Comparison of ENCODE assay signal across 17 mouse cellular contexts in the genomic region with DNA sequence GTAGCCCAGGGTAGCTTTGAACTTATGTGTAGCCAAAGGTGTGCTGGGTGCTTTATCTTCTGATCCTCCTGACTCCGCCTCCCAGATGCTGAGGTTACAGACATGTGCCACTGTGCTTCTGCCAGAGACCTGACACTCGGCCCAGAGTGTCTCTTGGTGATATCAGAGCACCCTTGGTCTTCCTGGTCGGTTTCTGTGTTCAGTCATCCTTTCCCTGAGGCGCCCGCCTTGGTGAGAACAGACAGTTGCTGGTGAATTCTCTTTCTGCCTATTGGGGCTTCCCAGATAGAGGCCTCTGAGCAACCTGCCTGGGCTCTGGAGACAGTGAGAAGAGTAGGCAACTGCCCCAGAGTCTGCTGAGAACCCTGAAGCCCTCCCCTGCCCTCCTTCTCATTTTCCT. TPM values are rescaled to one million over a fixed set of nuclear protein-coding genes. Genes with fewer than 3 reads are reported as not detected.
DNase-seq lines count a peak whose midpoint lies in the region.
"Had no signal": no experiment of that assay in that cellular context is flagged by ENCODE, and none has a peak within 500 bp of the region (broad histone marks: within the 10 kb centered on the region; RNA-seq: fewer than 3 reads in every experiment).

No protein-coding gene starts in this region.

- peak; percentile 83 for DNase-seq in heart, adult 11 months
- no peak for DNase-seq in heart, postnatal 4 days
- DNase-seq in A20 (ENCODE audit: low read depth, low spot score) (peak; percentile 51), ZHBTc4 (ENCODE audit: low read depth, low spot score) (peak; percentile 28)
- no peak for DNase-seq in left cerebral cortex, adult 8-10 months (ENCODE audit: low spot score in 2 of 2)
- no peak for DNase-seq in thymus, postnatal 0 days (ENCODE audit: low spot score)
- DNase-seq: adrenal gland, adult 2 months; adrenal gland, postnatal 14 days; B cell, adult 2 months; cerebellum, adult 11 months; cerebellum, adult 2 months; cerebellum, adult 9-11 months; cerebellum, postnatal 25 days; embryo, embryonic 11 days; gastrocnemius, postnatal 25 days; heart, adult 2 months; heart, postnatal 14 days had no signal

RNA-seq across cellular contexts. Expression of a gene that starts 6.8 kb away (rescaled TPM):
- 10 to 100 TPM; 28.2 to 29.9 TPM for total RNA-seq in heart, postnatal 4 days (2021)
- total RNA-seq in left cerebral cortex, adult 8-10 months (2022): 1 to 10 TPM; 5.2 to 5.9 (median 5.4) TPM
- 24.4 and 25.6 TPM in 2 replicates for polyA plus RNA-seq in thymus, postnatal 0 days (2015; fragmentation: Nextera tagmentation; extraction: Ambion mirVana)

Comparison
In these comparisons a context has a peak if more than half of its experiments do, and no peak if none do; other contexts are left out.
1. DNase-seq: peak in heart, adult 11 months (single experiment), A20 (single experiment) and ZHBTc4 (single experiment); none in heart, postnatal 4 days (single experiment), left cerebral cortex, adult 8-10 months (0 of 2) and thymus, postnatal 0 days (single experiment).
2. RNA of a gene that starts 6.8 kb away (total RNA-seq): 28.2 to 29.9 TPM in heart, postnatal 4 days; 5.2 to 5.9 TPM in left cerebral cortex, adult 8-10 months; every median in the first group is over 4 times any median in the second.